Mouse (Mus musculus): ENCODE results near the gene Bicc1.

- TF ChIP-seq POLR2A (IDR thresholded peaks at IDR 0.05; ENCODE audit: insufficient read depth, low read length) (no peak), CTCF (IDR thresholded peaks at IDR 0.05; ENCODE audit: low read depth, low read length) (no peak)
Observed at GRCm38 (mm10) chr10:71009771-71010496, 149.6 kb downstream of the Bicc1 start.
